In genomic region chr4:109255727-109256417, GRCm38 (mm10) we compare ENCODE assay signal across 28 mouse cellular contexts. TPM values are rescaled to one million over a fixed set of nuclear protein-coding genes. Genes with fewer than 3 reads are reported as not detected.
A peak's percentile ranks its signal among the peaks of the same experiment; 100 is the strongest.
DNase-seq lines count a peak whose midpoint lies in the region; ATAC-seq and TF ChIP-seq lines count a peak whose summit lies in the region.
"Had no signal": no experiment of that assay in that cellular context is flagged by ENCODE, and none has a peak within 500 bp of the region (broad histone marks: within the 10 kb centered on the region; RNA-seq: fewer than 3 reads in every experiment).

No protein-coding gene starts in this region.

- H3K36me3 ChIP-seq in lung, postnatal 0 days (ENCODE audit: insufficient read depth, low read length) = no peaks in the 10 kb centered on the region
- H3K36me3 ChIP-seq in liver, embryonic 15.5 days (replicated peaks) = no peaks in the 10 kb centered on the region
- H3K36me3 ChIP-seq: embryonic facial prominence, embryonic 12.5 days; heart, embryonic 15.5 days; hindbrain, embryonic 12.5 days; limb, embryonic 13.5 days; midbrain, embryonic 13.5 days; neural tube, embryonic 13.5 days had no signal

- peaks cover 3% of the 10 kb centered on the region; the same call in 1 of the 2 replicates for H3K4me1 ChIP-seq in lung, postnatal 0 days (ENCODE audit: insufficient read depth, low read depth, low read length)
- H3K4me1 ChIP-seq in liver, embryonic 15.5 days (replicated peaks) = peaks cover 54% of the 10 kb centered on the region
- H3K4me1 ChIP-seq: embryonic facial prominence, embryonic 12.5 days; hindbrain, embryonic 12.5 days; limb, embryonic 13.5 days; midbrain, embryonic 13.5 days; neural tube, embryonic 13.5 days had no signal

- TF ChIP-seq CTCF in lung, postnatal 0 days (IDR thresholded peaks at IDR 0.05) = no peak

- no peaks in the 10 kb centered on the region for H3K27me3 ChIP-seq in lung, postnatal 0 days (replicated peaks; ENCODE audit: insufficient read depth, low read length)
- H3K27me3 ChIP-seq in liver, embryonic 15.5 days = no peaks in the 10 kb centered on the region
- H3K27me3 ChIP-seq: embryonic facial prominence, embryonic 12.5 days; heart, embryonic 15.5 days; hindbrain, embryonic 12.5 days; limb, embryonic 13.5 days; megakaryocyte, embryonic 14.5 days; midbrain, embryonic 13.5 days; neural tube, embryonic 13.5 days had no signal

- no peak overlapping the region for H3K4me3 ChIP-seq in lung, postnatal 0 days (ENCODE audit: low read depth, low read length)
- H3K4me3 ChIP-seq in liver, embryonic 15.5 days (replicated peaks) = no peak overlapping the region
- H3K4me3 ChIP-seq: embryonic facial prominence, embryonic 12.5 days; heart, embryonic 15.5 days; hindbrain, embryonic 12.5 days; left cerebral cortex, adult 2 months; limb, embryonic 13.5 days; megakaryocyte, embryonic 14.5 days; midbrain, embryonic 13.5 days; neural tube, embryonic 13.5 days had no signal

- H3K9ac ChIP-seq in lung, postnatal 0 days (replicated peaks; ENCODE audit: low read depth) = no peak overlapping the region
- no peak overlapping the region for H3K9ac ChIP-seq in liver, embryonic 15.5 days
- H3K9ac ChIP-seq: embryonic facial prominence, embryonic 12.5 days; heart, embryonic 15.5 days; hindbrain, embryonic 12.5 days; limb, embryonic 13.5 days; lung, embryonic 14.5 days; midbrain, embryonic 13.5 days; neural tube, embryonic 13.5 days had no signal

- 61% methylated on average over 11 of the region's 11 CpGs for whole genome bisulfite sequencing in lung, postnatal 0 days
- WGBS in liver, embryonic 15.5 days (ENCODE audit: insufficient replicate concordance) = 22% methylated on average over 11 of the region's 11 CpGs

- no peak overlapping the region for H3K27ac ChIP-seq in lung, postnatal 0 days (ENCODE audit: low read length)
- H3K27ac ChIP-seq in liver, embryonic 15.5 days (replicated peaks) = peak overlapping the region; percentile 77
- H3K27ac ChIP-seq: embryonic facial prominence, embryonic 12.5 days; heart, embryonic 15.5 days; hindbrain, embryonic 12.5 days; left cerebral cortex, adult 2 months; limb, embryonic 13.5 days; midbrain, embryonic 13.5 days; neural tube, embryonic 13.5 days had no signal

- no peak for TF ChIP-seq EP300 in lung, postnatal 0 days (IDR thresholded peaks at IDR 0.05)

- no peaks in the 10 kb centered on the region for H3K9me3 ChIP-seq in lung, postnatal 0 days (ENCODE audit: low read length)
- no peaks in the 10 kb centered on the region for H3K9me3 ChIP-seq in liver, embryonic 15.5 days (replicated peaks)
- H3K9me3 ChIP-seq: embryonic facial prominence, embryonic 12.5 days; heart, embryonic 15.5 days; hindbrain, embryonic 12.5 days; limb, embryonic 13.5 days; midbrain, embryonic 13.5 days; neural tube, embryonic 13.5 days had no signal

- H3K4me2 ChIP-seq in lung, postnatal 0 days (replicated peaks; ENCODE audit: low read depth, low read length) = no peak overlapping the region
- peak overlapping the region; percentile 41 for H3K4me2 ChIP-seq in liver, embryonic 15.5 days
- H3K4me2 ChIP-seq: embryonic facial prominence, embryonic 12.5 days; heart, embryonic 15.5 days; hindbrain, embryonic 12.5 days; limb, embryonic 13.5 days; lung, embryonic 14.5 days; midbrain, embryonic 13.5 days; neural tube, embryonic 13.5 days had no signal

- peak; percentile 22 for DNase-seq in lung, postnatal 0 days (ENCODE audit: low spot score)
- DNase-seq in lung, adult 18-20 months = no peak
- peak; percentile 15 for DNase-seq in liver
- DNase-seq in layer of hippocampus, postnatal 14 days (ENCODE audit: low spot score in 2 of 2) = no peak
- no peak for DNase-seq in T-cell, adult 2 months (ENCODE audit: low spot score)
- DNase-seq in kidney, postnatal 14 days = no peak
- DNase-seq: adrenal gland, adult 8-10 months; cerebellum, adult 8-10 months; cerebellum, postnatal 25 days; gastrocnemius, postnatal 10 days; kidney, adult 9 months; kidney, postnatal 10 days; lung, embryonic 14.5 days; thymus, postnatal 14 days had no signal

- ATAC-seq in lung, postnatal 0 days = no peak
- ATAC-seq in liver, embryonic 15.5 days (ENCODE audit: insufficient read depth) = peak; percentile 76
- ATAC-seq in megakaryocyte-erythroid progenitor cell, adult 5-6 weeks (replicated peaks; ENCODE audit: low FRiP score, low TSS enrichment, poor library complexity, severe bottlenecking) = peak; percentile 48
- ATAC-seq: activated CD4-positive, CD25-positive, alpha-beta regulatory T cell, adult 4 months; forebrain, embryonic 16.5 days; intestine, postnatal 0 days; midbrain, embryonic 13.5 days had no signal

RNA-seq across cellular contexts. Expression of gene Calr4, which starts 21.6 kb away (rescaled TPM):
- 0.27 and 0.32 TPM in 2 replicates for polyA plus RNA-seq in lung, postnatal 0 days (2015; fragmentation: Nextera tagmentation; extraction: Ambion mirVana)
- not detected in 2 replicates for polyA plus RNA-seq in liver, embryonic 15.5 days (2015; fragmentation: Nextera tagmentation; extraction: Ambion mirVana)
- 0.81 TPM in 1 of 2 replicates, not detected in the other for total RNA-seq in megakaryocyte-erythroid progenitor cell, adult 5-6 weeks (2014; fragmentation: Nextera tagmentation)
- total RNA-seq in megakaryocyte-erythroid progenitor cell, adult 5-6 weeks (2017) = not detected in 2 replicates
- total RNA-seq in layer of hippocampus, postnatal 14 days (2021) = 1 to 10 TPM; 1.3 to 1.6 TPM
- total RNA-seq: gastrocnemius, postnatal 10 days; heart, adult 8-10 months had no signal
- polyA plus RNA-seq: activated CD4-positive, CD25-positive, alpha-beta regulatory T cell, adult 4 months; limb, embryonic 13.5 days; lung, embryonic 14.5 days had no signal

RNA-seq across cellular contexts. Expression of gene Eps15, which starts 24.2 kb away (rescaled TPM):
- polyA plus RNA-seq in lung, postnatal 0 days (2015; fragmentation: Nextera tagmentation; extraction: Ambion mirVana) = 31.0 and 37.0 TPM in 2 replicates
- polyA plus RNA-seq in liver, embryonic 15.5 days (2015; fragmentation: Nextera tagmentation; extraction: Ambion mirVana) = 31.8 and 34.4 TPM in 2 replicates
- 149 and 169 TPM in 2 replicates for total RNA-seq in megakaryocyte-erythroid progenitor cell, adult 5-6 weeks (2014; fragmentation: Nextera tagmentation)
- 80.8 and 99.9 TPM in 2 replicates for total RNA-seq in megakaryocyte-erythroid progenitor cell, adult 5-6 weeks (2017)
- 100 to 1,000 TPM; 209 to 210 TPM for total RNA-seq in layer of hippocampus, postnatal 14 days (2021)

RNA-seq across cellular contexts. Expression of gene Osbpl9, which starts 53.8 kb away (rescaled TPM):
- polyA plus RNA-seq in lung, postnatal 0 days (2015; fragmentation: Nextera tagmentation; extraction: Ambion mirVana) = 98.5 and 115 TPM in 2 replicates
- polyA plus RNA-seq in liver, embryonic 15.5 days (2015; fragmentation: Nextera tagmentation; extraction: Ambion mirVana) = 25.1 and 26.4 TPM in 2 replicates
- 40.5 and 45.0 TPM in 2 replicates for total RNA-seq in megakaryocyte-erythroid progenitor cell, adult 5-6 weeks (2014; fragmentation: Nextera tagmentation)
- 42.8 and 57.6 TPM in 2 replicates for total RNA-seq in megakaryocyte-erythroid progenitor cell, adult 5-6 weeks (2017)
- 10 to 100 TPM; 56.2 to 59.7 TPM for total RNA-seq in layer of hippocampus, postnatal 14 days (2021)

Comparison
In these comparisons a context has a peak if more than half of its experiments do, and no peak if none do; other contexts are left out.
1. DNase-seq: peak in lung, postnatal 0 days (single experiment) and liver (single experiment); none in lung, adult 18-20 months (0 of 2), layer of hippocampus, postnatal 14 days (0 of 2), T-cell, adult 2 months (single experiment) and kidney, postnatal 14 days (single experiment).